Mouse (Mus musculus) heart, embryonic 12.5 days (tissue): ENCODE data around the gene Stat1. TPM values are rescaled to one million over a fixed set of nuclear protein-coding genes. Genes with fewer than 3 reads are reported as not detected.

Source experiments
- ATAC-seq: fragments of 200-750 bp; cut with Nextera tagmentation; 2 replicates; pipeline ENCODE4 v1.8.0; 2017; ENCODE audit warnings: moderate TSS enrichment, moderate library complexity; ENCODE audit not compliant: insufficient number of reproducible peaks, low FRiP score
- H3K27ac ChIP-seq: fragments of 300-500 bp; sonication (generic); 2 replicates; pipeline ENCODE4 v1.5.1; 2016; ENCODE audit warnings: mild to moderate bottlenecking, moderate library complexity; ENCODE audit not compliant: poor library complexity, severe bottlenecking
- H3K27me3 ChIP-seq: fragments of 300-500 bp; sonication (generic); replicated peaks from 2 replicates; pipeline ENCODE4 v1.6.1; 2016; ENCODE audit warnings: mild to moderate bottlenecking, moderate library complexity
- H3K36me3 ChIP-seq: fragments of 300-500 bp; sonication (generic); 2 replicates; pipeline ENCODE4 v1.6.1; 2016; ENCODE audit warnings: mild to moderate bottlenecking, moderate library complexity
- H3K4me1 ChIP-seq: fragments of 300-500 bp; sonication (generic); replicated peaks from 2 replicates; pipeline ENCODE4 v1.6.1; 2016; ENCODE audit warnings: mild to moderate bottlenecking
- H3K4me2 ChIP-seq: fragments of 300-500 bp; sonication (generic); 2 replicates; pipeline ENCODE4 v1.6.1; 2016; ENCODE audit warnings: mild to moderate bottlenecking, moderate library complexity
- H3K4me3 ChIP-seq: fragments of 300-500 bp; sonication (generic); 2 replicates; pipeline ENCODE4 v1.5.1; 2016; ENCODE audit warnings: mild to moderate bottlenecking
- H3K9ac ChIP-seq: fragments of 300-500 bp; sonication (generic); 2 replicates; pipeline ENCODE4 v1.6.1; 2016; ENCODE audit warnings: mild to moderate bottlenecking, moderate library complexity
- H3K9me3 ChIP-seq: fragments of 300-500 bp; sonication (generic); replicated peaks from 2 replicates; pipeline ENCODE4 v1.6.1; 2016; ENCODE audit warnings: mild to moderate bottlenecking, moderate library complexity
- WGBS: fragments of 180-500 bp; shearing (Covaris S2); methylation state at CpG from one replicate; pipeline ENCODE4 v1.1.7; 2016; 5-methylcytosine and 5-hydroxymethylcytosine counted together
- polyA plus RNA-seq: library from polyadenylated mRNA; unstranded; fragments of >200 nt; fragmentation: Nextera tagmentation; extraction: Ambion mirVana; gene quantifications from 2 replicates; pipeline ENCODE4 v1.2.1, GENCODE M21; 2016

Gene Stat1
- polyA plus RNA-seq: 28.9 and 31.4 TPM in 2 replicates

- H3K4me1 ChIP-seq: peaks cover 9% of the 10 kb centered on the region; the same call in 1 of the 2 replicates
- H3K36me3 ChIP-seq: peaks cover 4% of the 10 kb centered on the region; the same call in 1 of the 2 replicates
- H3K27ac ChIP-seq: peak within 1 kb of the TSS; percentile 61
- peak within 1 kb of the TSS; percentile 95 for H3K4me3 ChIP-seq
- H3K4me2 ChIP-seq: peak within 1 kb of the TSS; percentile 99
- no peaks in the 10 kb centered on the region for H3K27me3 ChIP-seq
- no peaks in the 10 kb centered on the region for H3K9me3 ChIP-seq
- H3K9ac ChIP-seq: peak within 1 kb of the TSS; percentile 87
- peak; percentile 97 for ATAC-seq
- WGBS: 4% methylated on average over 37 of the region's 37 CpGs
Measured at GRCm38 (mm10) chr1:52118860-52119591, at the start of gene Stat1. Gene Stat1 (plus strand): TSS chr1:52119440.

- no peak overlapping the region for H3K9ac ChIP-seq
- 0 out of 2 replicates have a peak, but pooled peaks cover 6% of the 10 kb centered on the region for H3K4me1 ChIP-seq
- H3K27ac ChIP-seq: no peak overlapping the region
- 23% methylated on average over 10 of the region's 10 CpGs for WGBS
- no peak overlapping the region for H3K4me3 ChIP-seq
- H3K27me3 ChIP-seq: no peaks in the 10 kb centered on the region
- no peak for ATAC-seq
- no peaks in the 10 kb centered on the region for H3K9me3 ChIP-seq
- H3K36me3 ChIP-seq: no peaks in the 10 kb centered on the region
- no peak overlapping the region for H3K4me2 ChIP-seq
Measured at GRCm38 (mm10) chr1:52079724-52080367, 39.4 kb upstream of the Stat1 start.

DNA sequence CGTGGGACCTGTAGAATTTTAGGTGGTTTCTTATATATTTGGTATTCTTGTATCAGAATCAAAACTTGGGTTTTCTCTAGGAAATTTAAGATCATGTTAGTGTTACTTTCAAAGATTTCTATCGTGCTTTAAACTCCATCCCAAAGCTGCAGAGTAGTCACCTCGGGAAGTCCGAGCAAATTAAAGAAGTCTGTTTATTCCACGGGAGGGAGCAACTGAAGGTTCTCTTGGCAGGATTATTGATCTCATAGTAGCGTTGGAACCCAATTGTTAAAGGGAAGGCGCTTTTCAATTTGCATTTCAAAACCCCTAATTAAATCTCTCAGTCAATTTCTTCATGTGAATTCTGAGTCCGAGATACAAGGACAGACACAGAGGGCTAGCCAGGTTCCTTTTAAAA is 38.9 kb upstream of the Stat1 start:
- Histone ChIP-seq H3K9ac (no peak overlapping the region), H3K9me3 (no peaks in the 10 kb centered on the region), H3K27me3 (no peaks in the 10 kb centered on the region), H3K4me3 (no peak overlapping the region), H3K4me2 (no peak overlapping the region), H3K27ac (no peak overlapping the region), H3K36me3 (no peaks in the 10 kb centered on the region), H3K4me1 (0 out of 2 replicates have a peak, but pooled peaks cover 6% of the 10 kb centered on the region)
- WGBS: 41% methylated on average over 8 of the region's 8 CpGs
- no peak for ATAC-seq

DNA sequence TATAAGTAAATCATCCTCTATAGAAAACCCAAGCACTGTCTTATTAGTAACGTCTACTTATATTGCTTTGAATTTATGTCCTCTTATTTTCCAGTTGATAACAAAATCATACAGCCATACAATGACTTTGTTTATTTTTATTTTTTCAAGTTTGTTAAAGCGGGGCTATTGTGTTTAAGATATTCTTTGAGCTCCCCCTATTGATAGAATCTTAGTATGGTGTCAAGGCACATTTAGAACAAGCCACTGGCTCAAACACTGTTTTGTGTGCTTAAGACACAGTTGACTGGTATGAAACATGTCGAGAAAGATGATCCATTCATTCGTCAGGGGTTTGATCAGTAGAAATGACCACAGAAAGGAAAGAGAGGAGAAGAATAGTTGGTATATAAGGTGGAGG is 33.0 kb upstream of the Stat1 start:
- Histone ChIP-seq H3K9me3 (no peaks in the 10 kb centered on the region), H3K27ac (no peak overlapping the region), H3K4me2 (no peak overlapping the region), H3K4me3 (no peak overlapping the region), H3K27me3 (no peaks in the 10 kb centered on the region), H3K4me1 (0 out of 2 replicates have a peak, but pooled peaks cover 4% of the 10 kb centered on the region), H3K9ac (no peak overlapping the region), H3K36me3 (no peaks in the 10 kb centered on the region)
- ATAC-seq: no peak
- 33% methylated on average over 4 of the region's 4 CpGs for whole genome bisulfite sequencing

GRCm38 (mm10) chr1:52087128-52087527 is 32.1 kb upstream of the Stat1 start:
- no peak for ATAC-seq
- Histone ChIP-seq H3K9me3 (no peaks in the 10 kb centered on the region), H3K36me3 (no peaks in the 10 kb centered on the region), H3K9ac (no peak overlapping the region), H3K27ac (no peak overlapping the region), H3K27me3 (no peaks in the 10 kb centered on the region), H3K4me3 (no peak overlapping the region), H3K4me2 (no peak overlapping the region), H3K4me1 (0 out of 2 replicates have a peak, but pooled peaks cover 4% of the 10 kb centered on the region)
- WGBS: 53% methylated on average over 1 of the region's 1 CpGs

GRCm38 (mm10) chr1:52088634-52089033 is 30.6 kb upstream of the Stat1 start:
- H3K27me3 ChIP-seq: no peaks in the 10 kb centered on the region
- no peaks in the 10 kb centered on the region for H3K36me3 ChIP-seq
- no peak overlapping the region for H3K27ac ChIP-seq
- H3K4me2 ChIP-seq: no peak overlapping the region
- H3K9ac ChIP-seq: no peak overlapping the region
- H3K4me3 ChIP-seq: no peak overlapping the region
- H3K4me1 ChIP-seq: 0 out of 2 replicates have a peak, but pooled peaks cover 4% of the 10 kb centered on the region
- no peak for ATAC-seq
- H3K9me3 ChIP-seq: no peaks in the 10 kb centered on the region
- 47% methylated on average over 4 of the region's 4 CpGs for WGBS

DNA sequence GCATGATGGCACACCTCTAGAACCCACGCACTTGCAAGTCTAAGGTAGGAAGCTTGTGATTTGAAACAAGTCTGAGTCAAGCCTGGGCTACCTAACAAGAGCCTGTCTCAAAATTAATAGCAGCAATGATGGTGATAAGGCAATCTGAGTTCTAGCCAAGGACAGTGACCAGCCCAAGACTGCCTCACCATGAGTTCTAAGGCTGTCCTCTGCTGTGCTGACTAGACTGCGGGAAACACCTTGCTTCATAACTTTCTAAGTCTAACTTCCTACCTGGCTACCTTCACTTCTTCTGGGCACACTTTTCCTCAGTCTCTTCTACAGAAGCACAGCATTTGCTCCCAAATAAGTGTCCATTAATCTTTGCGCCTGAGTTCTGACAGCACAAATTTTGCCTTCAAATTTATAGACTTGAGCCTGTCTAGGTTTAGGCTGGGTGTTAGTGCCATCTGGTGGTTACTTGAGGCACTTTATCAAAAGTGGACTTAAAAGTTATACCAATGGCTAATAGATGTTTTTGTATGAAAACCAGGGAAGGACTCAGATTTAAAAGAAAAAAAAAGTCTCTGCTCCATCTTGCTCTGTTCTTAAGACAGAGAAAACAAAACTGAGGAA is 20.5 kb upstream of the Stat1 start:
- Histone ChIP-seq H3K4me2 (no peak overlapping the region), H3K9ac (no peak overlapping the region), H3K9me3 (no peaks in the 10 kb centered on the region), H3K27me3 (0 out of 2 replicates have a peak, but pooled peaks cover 6% of the 10 kb centered on the region), H3K36me3 (no peaks in the 10 kb centered on the region), H3K27ac (no peak overlapping the region), H3K4me1 (no peaks in the 10 kb centered on the region), H3K4me3 (no peak overlapping the region)
- ATAC-seq: no peak
- WGBS: 74% methylated on average over 3 of the region's 3 CpGs

- Histone ChIP-seq H3K4me3 (no peak overlapping the region), H3K4me2 (no peak overlapping the region), H3K9me3 (no peaks in the 10 kb centered on the region), H3K4me1 (no peaks in the 10 kb centered on the region), H3K36me3 (no peaks in the 10 kb centered on the region), H3K27me3 (0 out of 2 replicates have a peak, but pooled peaks cover 6% of the 10 kb centered on the region), H3K9ac (no peak overlapping the region), H3K27ac (no peak overlapping the region)
- 71% methylated on average over 6 of the region's 6 CpGs for whole genome bisulfite sequencing
- ATAC-seq: no peak
Measured at GRCm38 (mm10) chr1:52100496-52100895, 18.7 kb upstream of the Stat1 start.

DNA sequence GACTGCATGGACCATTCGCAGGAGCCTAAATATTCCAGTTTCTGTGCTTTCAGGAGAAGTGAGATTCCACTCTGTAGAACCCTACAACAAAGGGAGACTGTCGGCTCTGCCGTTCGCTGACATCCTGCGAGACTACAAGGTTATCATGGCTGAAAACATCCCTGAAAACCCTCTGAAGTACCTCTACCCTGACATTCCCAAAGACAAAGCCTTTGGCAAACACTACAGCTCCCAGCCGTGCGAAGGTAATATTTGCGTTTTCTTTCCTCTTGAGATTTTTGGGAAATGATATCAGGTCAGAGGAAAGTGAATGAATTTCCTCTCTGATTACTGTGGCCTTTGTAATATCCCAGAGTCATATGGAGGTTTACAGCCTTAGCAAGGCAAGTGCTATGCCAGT is 16.4 kb upstream of the Stat1 start:
- ATAC-seq: no peak
- no peak overlapping the region for H3K4me3 ChIP-seq
- 0 out of 2 replicates have a peak, but pooled peaks cover 3% of the 10 kb centered on the region for H3K27me3 ChIP-seq
- no peak overlapping the region for H3K9ac ChIP-seq
- H3K36me3 ChIP-seq: no peaks in the 10 kb centered on the region
- no peaks in the 10 kb centered on the region for H3K9me3 ChIP-seq
- H3K4me1 ChIP-seq: no peaks in the 10 kb centered on the region
- H3K4me2 ChIP-seq: no peak overlapping the region
- 68% methylated on average over 8 of the region's 8 CpGs for WGBS
- H3K27ac ChIP-seq: no peak overlapping the region

DNA sequence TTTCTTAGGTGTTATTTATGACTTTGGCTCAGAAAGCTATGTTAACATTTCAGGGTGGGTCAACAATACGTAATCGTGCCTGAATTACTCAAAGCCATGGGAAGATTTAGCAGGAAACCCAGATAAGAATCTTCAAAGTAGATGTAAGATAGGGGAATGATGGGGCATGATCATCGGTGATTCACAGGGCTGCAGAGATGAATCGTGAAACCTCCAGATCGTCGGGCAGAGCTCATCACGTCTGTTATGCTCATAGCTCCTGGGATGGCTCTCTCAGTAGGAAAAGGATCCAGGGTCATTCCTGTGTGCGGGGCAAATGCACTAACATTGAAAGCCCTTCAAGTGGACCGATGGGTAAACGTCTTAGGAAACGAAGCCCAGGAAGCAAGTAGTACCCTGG is 12.0 kb upstream of the Stat1 start:
- H3K27me3 ChIP-seq: no peaks in the 10 kb centered on the region
- no peak overlapping the region for H3K27ac ChIP-seq
- no peak overlapping the region for H3K4me3 ChIP-seq
- ATAC-seq: no peak
- H3K4me1 ChIP-seq: 0 out of 2 replicates have a peak, but pooled peaks cover 2% of the 10 kb centered on the region
- no peak overlapping the region for H3K9ac ChIP-seq
- WGBS: 86% methylated on average over 11 of the region's 11 CpGs
- no peak overlapping the region for H3K4me2 ChIP-seq
- no peaks in the 10 kb centered on the region for H3K9me3 ChIP-seq
- no peaks in the 10 kb centered on the region for H3K36me3 ChIP-seq

DNA sequence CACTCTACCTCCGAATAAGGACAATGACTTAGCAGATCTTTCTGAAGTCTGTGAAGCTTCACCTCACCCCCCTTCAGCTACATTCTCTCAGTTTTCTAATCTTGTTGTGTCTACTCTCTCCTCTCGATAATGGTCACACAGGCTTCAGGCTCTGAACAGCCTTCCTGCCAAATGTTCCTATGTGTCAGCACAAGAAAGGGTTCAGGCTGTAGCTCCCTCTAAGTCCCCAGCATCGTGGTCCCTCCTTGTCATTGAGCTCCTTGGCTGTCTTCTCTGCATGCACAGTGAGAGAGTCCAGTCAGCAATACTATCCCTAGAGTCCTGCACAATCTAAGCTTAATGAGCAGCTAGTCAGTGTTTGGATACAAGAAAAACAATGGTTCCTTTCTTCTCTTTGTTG is 8.0 kb upstream of the Stat1 start:
- Histone ChIP-seq H3K4me1 (peaks cover 8% of the 10 kb centered on the region), H3K9ac (no peak overlapping the region), H3K4me2 (no peak overlapping the region), H3K9me3 (no peaks in the 10 kb centered on the region), H3K27me3 (no peaks in the 10 kb centered on the region), H3K4me3 (no peak overlapping the region), H3K27ac (no peak overlapping the region), H3K36me3 (no peaks in the 10 kb centered on the region)
- no peak for ATAC-seq
- WGBS: 39% methylated on average over 3 of the region's 3 CpGs
